Mouse (Mus musculus) thymus, postnatal 10 days (tissue): Measurements from ENCODE around the gene Carmil1.

Source experiments
- DNase-seq, 2 experiments: peaks; one replicate each; pipeline ENCODE4 v3.0.0; 2021; ENCODE audit warnings: low spot score in 2 of 2

Gene Carmil1

GRCm38 (mm10) chr13:24280439-24281431, at the start of gene Carmil1:
Carmil1 (minus strand) TSS chr13:24280795.
- DNase-seq: peak; percentile 69 to 79

- no peak for DNase-seq
Measured at GRCm38 (mm10) chr13:24330128-24330527, 49.5 kb upstream of the Carmil1 start.

- no peak for DNase-seq
Measured at GRCm38 (mm10) chr13:24328036-24328817, 47.6 kb upstream of the Carmil1 start.

- no peak for DNase-seq
Measured at GRCm38 (mm10) chr13:24327201-24327600, 46.6 kb upstream of the Carmil1 start, which contains the start of gene Cmah. Cmah (plus strand) TSS chr13:24327404.

- no peak for DNase-seq
Measured at GRCm38 (mm10) chr13:24321313-24321712, 40.7 kb upstream of the Carmil1 start.

- DNase-seq: peak in 1 of 2 experiments; percentile 36
Measured at GRCm38 (mm10) chr13:24318618-24319017, 38.0 kb upstream of the Carmil1 start.

- no peak for DNase-seq
Measured at GRCm38 (mm10) chr13:24316563-24316962, 36.0 kb upstream of the Carmil1 start.

- DNase-seq: no peak
Measured at GRCm38 (mm10) chr13:24311011-24311940, 30.7 kb upstream of the Carmil1 start.

GRCm38 (mm10) chr13:24306248-24306647, 25.7 kb upstream of the Carmil1 start:
- DNase-seq: peak in 1 of 2 experiments; percentile 43

- DNase-seq: no peak
Measured at GRCm38 (mm10) chr13:24305486-24305885, 24.9 kb upstream of the Carmil1 start.

- DNase-seq: peak in 1 of 2 experiments; percentile 62
Measured at GRCm38 (mm10) chr13:24297252-24297651, 16.7 kb upstream of the Carmil1 start.

- no peak for DNase-seq
Measured at GRCm38 (mm10) chr13:24287381-24287780, 6.8 kb upstream of the Carmil1 start.

- DNase-seq: no peak
Measured at GRCm38 (mm10) chr13:24279762-24280438, 695 bp downstream of the Carmil1 start.

- DNase-seq: no peak
Measured at GRCm38 (mm10) chr13:24279407-24279761, 1.2 kb downstream of the Carmil1 start.

GRCm38 (mm10) chr13:24272740-24273377, 7.7 kb downstream of the Carmil1 start:
- no peak for DNase-seq

GRCm38 (mm10) chr13:24269100-24269465, 11.5 kb downstream of the Carmil1 start:
- no peak for DNase-seq

- no peak for DNase-seq
Measured at GRCm38 (mm10) chr13:24268355-24269099, 12.1 kb downstream of the Carmil1 start.

GRCm38 (mm10) chr13:24264760-24265159, 15.8 kb downstream of the Carmil1 start:
- no peak for DNase-seq

GRCm38 (mm10) chr13:24263560-24263959, 17.0 kb downstream of the Carmil1 start:
- no peak for DNase-seq
